Comparison of ENCODE assay signal across 10 mouse cellular contexts in the genomic region with DNA sequence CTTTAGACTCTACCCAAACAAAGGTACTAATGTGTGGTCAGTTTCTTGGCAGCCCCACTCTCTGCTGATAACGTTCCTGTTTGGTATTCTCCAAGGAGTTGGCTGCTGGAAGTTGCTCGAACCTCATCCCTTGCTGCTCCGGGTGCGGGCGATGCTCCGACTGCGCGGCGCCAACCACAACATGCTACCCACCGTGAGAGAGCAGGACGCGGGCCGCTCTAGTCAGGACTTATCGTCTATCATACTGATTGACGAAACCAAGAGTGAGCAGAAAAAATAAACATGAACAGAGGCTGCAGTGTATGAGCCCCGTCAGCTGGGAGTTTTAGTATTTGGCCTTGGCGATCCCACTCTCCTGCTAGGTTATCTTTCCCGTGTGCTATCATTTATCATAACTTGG.
DNase-seq lines count a peak whose midpoint lies in the region; ATAC-seq lines count a peak whose summit lies in the region.
"Had no signal": no experiment of that assay in that cellular context is flagged by ENCODE, and none has a peak within 500 bp of the region (broad histone marks: within the 10 kb centered on the region; RNA-seq: fewer than 3 reads in every experiment).

No protein-coding gene starts in this region.

- H3K27me3 ChIP-seq in liver, embryonic 12.5 days (replicated peaks), result no peaks in the 10 kb centered on the region
- no peaks in the 10 kb centered on the region for H3K27me3 ChIP-seq in limb, embryonic 11.5 days (ENCODE audit: control insufficient read depth, insufficient read depth, low read length)
- no peaks in the 10 kb centered on the region for H3K27me3 ChIP-seq in neural tube, embryonic 15.5 days (replicated peaks)
- H3K27me3 ChIP-seq: CH12.LX had no signal

- no peaks in the 10 kb centered on the region for H3K9me3 ChIP-seq in liver, embryonic 12.5 days (replicated peaks)
- H3K9me3 ChIP-seq in limb, embryonic 11.5 days (ENCODE audit: control insufficient read depth, low read length), result no peaks in the 10 kb centered on the region
- no peaks in the 10 kb centered on the region for H3K9me3 ChIP-seq in neural tube, embryonic 15.5 days (replicated peaks)

- WGBS in liver, embryonic 12.5 days (ENCODE audit: insufficient replicate concordance), result 60% methylated on average over 18 of the region's 18 CpGs
- 65% methylated on average over 18 of the region's 18 CpGs for WGBS in limb, embryonic 11.5 days
- WGBS in neural tube, embryonic 15.5 days, result 85% methylated on average over 18 of the region's 18 CpGs

- no peaks in the 10 kb centered on the region for H3K4me1 ChIP-seq in liver, embryonic 12.5 days
- peaks cover 31% of the 10 kb centered on the region for H3K4me1 ChIP-seq in limb, embryonic 11.5 days (ENCODE audit: control insufficient read depth, insufficient read depth, low read length)
- H3K4me1 ChIP-seq in neural tube, embryonic 15.5 days, result no peaks in the 10 kb centered on the region

- H3K27ac ChIP-seq in liver, embryonic 12.5 days, result no peak overlapping the region
- peak overlapping the region; percentile 94 for H3K27ac ChIP-seq in limb, embryonic 11.5 days (replicated peaks; ENCODE audit: low read depth, low read length)
- H3K27ac ChIP-seq in neural tube, embryonic 15.5 days (replicated peaks), result no peak overlapping the region

- peak; percentile 10 for DNase-seq in liver
- DNase-seq in heart, adult 11 months, result peak; percentile 97
- DNase-seq in limb, embryonic 11.5 days (ENCODE audit: low spot score), result no peak
- no peak for DNase-seq in left cerebral cortex, adult 18-20 months (ENCODE audit: low spot score in 2 of 2)
- DNase-seq in spleen, postnatal 4 days (ENCODE audit: low spot score in 2 of 2), result no peak
- no peak for DNase-seq in thymus, postnatal 36 days
- DNase-seq: adrenal gland, postnatal 36 days had no signal

- no peak overlapping the region for H3K9ac ChIP-seq in liver, embryonic 12.5 days
- peak overlapping the region; percentile 32; the same call in 1 of the 2 replicates for H3K9ac ChIP-seq in limb, embryonic 11.5 days (ENCODE audit: low read length)
- H3K9ac ChIP-seq in neural tube, embryonic 15.5 days (replicated peaks), result no peak overlapping the region

- no peak for ATAC-seq in liver, embryonic 12.5 days
- no peak for ATAC-seq in limb, embryonic 11.5 days (ENCODE audit: insufficient number of reproducible peaks, low FRiP score, low TSS enrichment, low read depth)
- no peak for ATAC-seq in neural tube, embryonic 15.5 days (ENCODE audit: low FRiP score)

- no peaks in the 10 kb centered on the region for H3K36me3 ChIP-seq in liver, embryonic 12.5 days
- no peaks in the 10 kb centered on the region for H3K36me3 ChIP-seq in limb, embryonic 11.5 days (ENCODE audit: control insufficient read depth, insufficient read depth, low read length)
- H3K36me3 ChIP-seq in neural tube, embryonic 15.5 days, result no peaks in the 10 kb centered on the region

- no peak overlapping the region for H3K4me2 ChIP-seq in liver, embryonic 12.5 days
- 0 out of 2 replicates have a peak overlapping the region, but pooled peaks have one; percentile 13 for H3K4me2 ChIP-seq in limb, embryonic 11.5 days (ENCODE audit: low read depth, severe bottlenecking)
- peak overlapping the region; percentile 17; the same call in 1 of the 2 replicates for H3K4me2 ChIP-seq in neural tube, embryonic 15.5 days

- H3K4me3 ChIP-seq in liver, embryonic 12.5 days, result no peak overlapping the region
- no peak overlapping the region for H3K4me3 ChIP-seq in limb, embryonic 11.5 days (ENCODE audit: low read depth, low read length)
- no peak overlapping the region for H3K4me3 ChIP-seq in neural tube, embryonic 15.5 days (replicated peaks)

Comparison
In these comparisons a context has a peak if more than half of its experiments do, and no peak if none do; other contexts are left out.
1. DNase-seq: peak in liver (single experiment) and heart, adult 11 months (single experiment); none in limb, embryonic 11.5 days (single experiment), left cerebral cortex, adult 18-20 months (0 of 2), spleen, postnatal 4 days (0 of 2) and thymus, postnatal 36 days (0 of 2).